Mouse (Mus musculus): ENCODE measurements around the gene Inf2. TPM values are rescaled to one million over a fixed set of nuclear protein-coding genes. Genes with fewer than 3 reads are reported as not detected.

The Inf2 gene
- polyA plus RNA-seq, 1 experiment from 2014 or later = 2.5 TPM

- Histone ChIP-seq H3K36me3 (ENCODE audit: insufficient read depth, low read length) (no peaks in the 10 kb centered on the region), H3K4me3 (replicated peaks; ENCODE audit: low read depth, low read length) (no peak overlapping the region), H3K4me2 (ENCODE audit: low read length) (no peak overlapping the region), H3K27me3 (ENCODE audit: insufficient read depth, low read length) (no peaks in the 10 kb centered on the region), H3K9me3 (replicated peaks; ENCODE audit: low read length) (no peaks in the 10 kb centered on the region), H3K27ac (no peak overlapping the region), H3K4me1 (replicated peaks; ENCODE audit: insufficient read depth, low read length) (no peaks in the 10 kb centered on the region), H3K9ac (ENCODE audit: low read depth, low read length) (no peak overlapping the region)
- no peak for DNase-seq (ENCODE audit: low spot score)
- no peak for TF ChIP-seq CTCF (IDR thresholded peaks at IDR 0.05; ENCODE audit: low read depth)
- 78% methylated on average over 3 of the region's 3 CpGs for WGBS
- no peak for ATAC-seq (replicated peaks; ENCODE audit: low FRiP score, low read depth)
Observed at GRCm38 (mm10) chr12:112561163-112561562, 27.4 kb upstream of the Inf2 start.

- no peaks in the 10 kb centered on the region for H3K27me3 ChIP-seq (ENCODE audit: insufficient read depth, low read length)
- H3K36me3 ChIP-seq (ENCODE audit: insufficient read depth, low read length) = no peaks in the 10 kb centered on the region
- 72% methylated on average over 5 of the region's 5 CpGs for WGBS
- ATAC-seq (replicated peaks; ENCODE audit: low FRiP score, low read depth) = no peak
- H3K9me3 ChIP-seq (replicated peaks; ENCODE audit: low read length) = no peaks in the 10 kb centered on the region
- TF ChIP-seq CTCF (IDR thresholded peaks at IDR 0.05; ENCODE audit: low read depth) = peak; percentile 25; the same call in 1 of the 2 replicates
- H3K27ac ChIP-seq = no peak overlapping the region
- no peak overlapping the region for H3K4me2 ChIP-seq (ENCODE audit: low read length)
- no peak overlapping the region for H3K4me3 ChIP-seq (replicated peaks; ENCODE audit: low read depth, low read length)
- H3K9ac ChIP-seq (ENCODE audit: low read depth, low read length) = no peak overlapping the region
- H3K4me1 ChIP-seq (replicated peaks; ENCODE audit: insufficient read depth, low read length) = no peaks in the 10 kb centered on the region
- DNase-seq (ENCODE audit: low spot score) = no peak
Observed at GRCm38 (mm10) chr12:112562462-112562861, 26.1 kb upstream of the Inf2 start.

GRCm38 (mm10) chr12:112563011-112563410, 25.6 kb upstream of the Inf2 start:
- Histone ChIP-seq H3K27me3 (ENCODE audit: insufficient read depth, low read length) (no peaks in the 10 kb centered on the region), H3K27ac (no peak overlapping the region), H3K4me3 (replicated peaks; ENCODE audit: low read depth, low read length) (no peak overlapping the region), H3K36me3 (ENCODE audit: insufficient read depth, low read length) (no peaks in the 10 kb centered on the region), H3K9me3 (replicated peaks; ENCODE audit: low read length) (no peaks in the 10 kb centered on the region), H3K4me1 (replicated peaks; ENCODE audit: insufficient read depth, low read length) (no peaks in the 10 kb centered on the region), H3K4me2 (ENCODE audit: low read length) (no peak overlapping the region), H3K9ac (ENCODE audit: low read depth, low read length) (no peak overlapping the region)
- ATAC-seq (replicated peaks; ENCODE audit: low FRiP score, low read depth) (no peak), DNase-seq (ENCODE audit: low spot score) (no peak)
- WGBS = 93% methylated on average over 6 of the region's 6 CpGs
- TF ChIP-seq CTCF (IDR thresholded peaks at IDR 0.05; ENCODE audit: low read depth) = no peak

GRCm38 (mm10) chr12:112570160-112570559, 18.4 kb upstream of the Inf2 start:
- 87% methylated on average over 8 of the region's 8 CpGs for WGBS
- ATAC-seq (replicated peaks; ENCODE audit: low FRiP score, low read depth) = no peak
- H3K4me3 ChIP-seq (replicated peaks; ENCODE audit: low read depth, low read length) = no peak overlapping the region

GRCm38 (mm10) chr12:112571064-112571463, 17.5 kb upstream of the Inf2 start:
- Histone ChIP-seq H3K9ac (ENCODE audit: low read depth, low read length) (no peak overlapping the region), H3K27me3 (ENCODE audit: insufficient read depth, low read length) (no peaks in the 10 kb centered on the region), H3K4me1 (replicated peaks; ENCODE audit: insufficient read depth, low read length) (peaks cover 5% of the 10 kb centered on the region; the same call in 1 of the 2 replicates), H3K9me3 (replicated peaks; ENCODE audit: low read length) (no peaks in the 10 kb centered on the region), H3K27ac (no peak overlapping the region), H3K4me3 (replicated peaks; ENCODE audit: low read depth, low read length) (no peak overlapping the region), H3K4me2 (ENCODE audit: low read length) (no peak overlapping the region), H3K36me3 (ENCODE audit: insufficient read depth, low read length) (no peaks in the 10 kb centered on the region)
- peak; percentile 54 for TF ChIP-seq CTCF (IDR thresholded peaks at IDR 0.05; ENCODE audit: low read depth)
- no peak for ATAC-seq (replicated peaks; ENCODE audit: low FRiP score, low read depth)
- WGBS = 58% methylated on average over 6 of the region's 6 CpGs
- no peak for DNase-seq (ENCODE audit: low spot score)

More at GRCm38 (mm10) chr12:112570160-112570559, 18.4 kb upstream of the Inf2 start:
- Histone ChIP-seq H3K4me2 (ENCODE audit: low read length) (no peak overlapping the region), H3K27me3 (ENCODE audit: insufficient read depth, low read length) (no peaks in the 10 kb centered on the region), H3K9ac (ENCODE audit: low read depth, low read length) (no peak overlapping the region), H3K4me1 (replicated peaks; ENCODE audit: insufficient read depth, low read length) (no peaks in the 10 kb centered on the region), H3K27ac (no peak overlapping the region), H3K36me3 (ENCODE audit: insufficient read depth, low read length) (no peaks in the 10 kb centered on the region), H3K9me3 (replicated peaks; ENCODE audit: low read length) (no peaks in the 10 kb centered on the region)
- no peak for TF ChIP-seq CTCF (IDR thresholded peaks at IDR 0.05; ENCODE audit: low read depth)
- DNase-seq (ENCODE audit: low spot score) = no peak

GRCm38 (mm10) chr12:112575274-112575986, 13.2 kb upstream of the Inf2 start:
- no peaks in the 10 kb centered on the region for H3K9me3 ChIP-seq (replicated peaks; ENCODE audit: low read length)
- no peaks in the 10 kb centered on the region for H3K36me3 ChIP-seq (ENCODE audit: insufficient read depth, low read length)
- H3K4me2 ChIP-seq (ENCODE audit: low read length) = 0 out of 2 replicates have a peak overlapping the region, but pooled peaks have one; percentile 16
- 0 out of 2 replicates have a peak overlapping the region, but pooled peaks have one; percentile 27 for H3K9ac ChIP-seq (ENCODE audit: low read depth, low read length)
- H3K4me1 ChIP-seq (replicated peaks; ENCODE audit: insufficient read depth, low read length) = peaks cover 22% of the 10 kb centered on the region
- WGBS = 56% methylated on average over 8 of the region's 8 CpGs
- no peak for DNase-seq (ENCODE audit: low spot score)
- TF ChIP-seq CTCF (IDR thresholded peaks at IDR 0.05; ENCODE audit: low read depth) = no peak
- no peaks in the 10 kb centered on the region for H3K27me3 ChIP-seq (ENCODE audit: insufficient read depth, low read length)
- ATAC-seq (replicated peaks; ENCODE audit: low FRiP score, low read depth) = no peak
- peak overlapping the region; percentile 92 for H3K27ac ChIP-seq
- no peak overlapping the region for H3K4me3 ChIP-seq (replicated peaks; ENCODE audit: low read depth, low read length)

All from kidney, postnatal 0 days (tissue).